Mouse (Mus musculus) T-helper 2 cell (primary cell): ENCODE results near the gene Krtap1-3.

Source experiments
- in situ Hi-C: fragments of 300-600 bp; cut with MboI, MseI; formaldehyde crosslinking; loops from one replicate; pipeline ENCODE4 v1.15.1; 2025; ENCODE audit warnings: high pct_unique_total_duplicates

Gene Krtap1-3

GRCm38 (mm10) chr11:99557976-99558745 lies 33.0 kb downstream of the Krtap1-3 start:
- in situ Hi-C loops: no loop called here

- in situ Hi-C loops: no loop called here
Observed at GRCm38 (mm10) chr11:99556753-99557152, 34.4 kb downstream of the Krtap1-3 start, which contains the start of gene Krtap3-2. Krtap3-2 (minus strand) TSS chr11:99556853.

GRCm38 (mm10) chr11:99556195-99556594 lies 34.9 kb downstream of the Krtap1-3 start:
- in situ Hi-C loops: no loop called here

GRCm38 (mm10) chr11:99550765-99551164 lies 40.4 kb downstream of the Krtap1-3 start, which contains the start of gene Krtap3-3:
Krtap3-3 (minus strand) TSS chr11:99550865.
- in situ Hi-C loops: no loop called here

GRCm38 (mm10) chr11:99547892-99548291 lies 43.2 kb downstream of the Krtap1-3 start:
- in situ Hi-C loops: no loop called here
